ENCODE assay signal across 29 mouse cellular contexts in genomic region chr11:24159656-24160055, GRCm38 (mm10).
DNase-seq lines count a peak whose midpoint lies in the region; ATAC-seq and TF ChIP-seq lines count a peak whose summit lies in the region.
"Had no signal": no experiment of that assay in that cellular context is flagged by ENCODE, and none has a peak within 500 bp of the region (broad histone marks: within the 10 kb centered on the region; RNA-seq: fewer than 3 reads in every experiment).

No protein-coding gene starts in this region.

- peak overlapping the region; percentile 15; the same call in 1 of the 2 replicates for H3K27ac ChIP-seq in forebrain, postnatal 0 days (ENCODE audit: low read depth, low read length)
- no peak overlapping the region for H3K27ac ChIP-seq in forebrain, embryonic 14.5 days (ENCODE audit: low read depth, low read length)
- H3K27ac ChIP-seq in liver, embryonic 12.5 days: peak overlapping the region; percentile 49; the same call in 1 of the 2 replicates
- H3K27ac ChIP-seq: embryonic facial prominence, embryonic 10.5 days; embryonic facial prominence, embryonic 13.5 days; heart, adult 2 months; heart, embryonic 10.5 days; heart, embryonic 13.5 days; hindbrain, embryonic 15.5 days; intestine, embryonic 15.5 days had no signal

- peaks cover 33% of the 10 kb centered on the region for H3K4me1 ChIP-seq in forebrain, postnatal 0 days (ENCODE audit: insufficient read depth)
- H3K4me1 ChIP-seq in forebrain, embryonic 14.5 days (ENCODE audit: control insufficient read depth, insufficient read depth, low read length): peaks cover 42% of the 10 kb centered on the region
- peaks cover 29% of the 10 kb centered on the region for H3K4me1 ChIP-seq in liver, embryonic 12.5 days
- H3K4me1 ChIP-seq: intestine, embryonic 15.5 days had no signal

- no peak for TF ChIP-seq CTCF in forebrain, postnatal 0 days (IDR thresholded peaks at IDR 0.05; ENCODE audit: low read depth)

- H3K36me3 ChIP-seq in forebrain, postnatal 0 days (ENCODE audit: insufficient read depth): peaks cover 20% of the 10 kb centered on the region
- H3K36me3 ChIP-seq in forebrain, embryonic 14.5 days (ENCODE audit: control insufficient read depth, insufficient read depth, low read length): peaks cover 39% of the 10 kb centered on the region
- peaks cover 85% of the 10 kb centered on the region for H3K36me3 ChIP-seq in liver, embryonic 12.5 days

- no peak overlapping the region for H3K4me2 ChIP-seq in forebrain, postnatal 0 days (ENCODE audit: low read depth)
- no peak overlapping the region for H3K4me2 ChIP-seq in forebrain, embryonic 14.5 days (ENCODE audit: low read length)
- no peak overlapping the region for H3K4me2 ChIP-seq in liver, embryonic 12.5 days
- H3K4me2 ChIP-seq: embryonic facial prominence, embryonic 13.5 days; heart, embryonic 13.5 days; hindbrain, embryonic 15.5 days; intestine, embryonic 15.5 days had no signal

- 70% methylated on average over 2 of the region's 2 CpGs for WGBS in forebrain, postnatal 0 days
- WGBS in forebrain, embryonic 14.5 days: 64% methylated on average over 2 of the region's 2 CpGs
- 79% methylated on average over 2 of the region's 2 CpGs for WGBS in liver, embryonic 12.5 days (ENCODE audit: insufficient replicate concordance)

- H3K9me3 ChIP-seq in forebrain, postnatal 0 days (ENCODE audit: low read length): no peaks in the 10 kb centered on the region
- no peaks in the 10 kb centered on the region for H3K9me3 ChIP-seq in forebrain, embryonic 14.5 days (replicated peaks; ENCODE audit: control insufficient read depth, low read length)
- H3K9me3 ChIP-seq in liver, embryonic 12.5 days (replicated peaks): no peaks in the 10 kb centered on the region
- H3K9me3 ChIP-seq: embryonic facial prominence, embryonic 10.5 days; embryonic facial prominence, embryonic 13.5 days; G1E; heart, embryonic 10.5 days; heart, embryonic 13.5 days; hindbrain, embryonic 15.5 days; intestine, embryonic 15.5 days had no signal

- peak; percentile 37 to 56 for DNase-seq in cerebellum, postnatal 14 days
- no peak for DNase-seq in cerebellum, adult 8-10 months
- DNase-seq in forebrain, postnatal 0 days: no peak
- no peak for DNase-seq in forebrain, embryonic 14.5 days (ENCODE audit: low spot score)
- DNase-seq in liver: no peak
- DNase-seq: adrenal gland, adult 2 months; adrenal gland, postnatal 14 days; B cell, adult 2 months; cerebellum, adult 11 months; cerebellum, adult 9-10 months; cerebellum, postnatal 36 days; embryo, embryonic 11 days; gastrocnemius, postnatal 10 days; gastrocnemius, postnatal 36 days; heart, adult 2 months; heart, postnatal 14 days; heart, postnatal 4 days; kidney, adult 11 months; kidney, adult 8-10 months had no signal

- no peaks in the 10 kb centered on the region for H3K27me3 ChIP-seq in forebrain, postnatal 0 days (ENCODE audit: insufficient read depth, low read length)
- no peaks in the 10 kb centered on the region for H3K27me3 ChIP-seq in forebrain, embryonic 14.5 days (replicated peaks; ENCODE audit: control insufficient read depth, insufficient read depth, low read length)
- H3K27me3 ChIP-seq in liver, embryonic 12.5 days (replicated peaks): no peaks in the 10 kb centered on the region
- H3K27me3 ChIP-seq: CH12.LX; embryonic facial prominence, embryonic 13.5 days; heart, embryonic 13.5 days; hindbrain, embryonic 15.5 days; intestine, embryonic 15.5 days had no signal

- no peak overlapping the region for H3K9ac ChIP-seq in forebrain, postnatal 0 days
- no peak overlapping the region for H3K9ac ChIP-seq in forebrain, embryonic 14.5 days (ENCODE audit: low read length)
- H3K9ac ChIP-seq in liver, embryonic 12.5 days: no peak overlapping the region
- H3K9ac ChIP-seq: embryonic facial prominence, embryonic 13.5 days; heart, embryonic 13.5 days; hindbrain, embryonic 15.5 days; intestine, embryonic 15.5 days had no signal

- ATAC-seq in forebrain, postnatal 0 days: no peak
- no peak for ATAC-seq in forebrain, embryonic 14.5 days
- no peak for ATAC-seq in liver, embryonic 12.5 days
- ATAC-seq: intestine, embryonic 15.5 days had no signal

- no peak overlapping the region for H3K4me3 ChIP-seq in forebrain, postnatal 0 days (ENCODE audit: low read depth, low read length)
- no peak overlapping the region for H3K4me3 ChIP-seq in forebrain, embryonic 14.5 days (ENCODE audit: low read depth, low read length)
- H3K4me3 ChIP-seq in liver, embryonic 12.5 days: no peak overlapping the region
- H3K4me3 ChIP-seq: embryonic facial prominence, embryonic 10.5 days; embryonic facial prominence, embryonic 13.5 days; erythroblast, embryonic 14.5 days; heart, adult 2 months; heart, embryonic 10.5 days; heart, embryonic 13.5 days; hindbrain, embryonic 15.5 days; intestine, embryonic 15.5 days had no signal

Comparison
In these comparisons a context has a peak if more than half of its experiments do, and no peak if none do; other contexts are left out.
1. DNase-seq: peak in cerebellum, postnatal 14 days (2 of 2); none in cerebellum, adult 8-10 months (single experiment), forebrain, postnatal 0 days (single experiment), forebrain, embryonic 14.5 days (single experiment) and liver (single experiment).